Comparison of ENCODE assay signal across 9 mouse cellular contexts in genomic region chr7:16695025-16695424, GRCm38 (mm10). TPM values are rescaled to one million over a fixed set of nuclear protein-coding genes. Genes with fewer than 3 reads are reported as not detected.
DNase-seq lines count a peak whose midpoint lies in the region; ATAC-seq and TF ChIP-seq lines count a peak whose summit lies in the region.
"Had no signal": no experiment of that assay in that cellular context is flagged by ENCODE, and none has a peak within 500 bp of the region (broad histone marks: within the 10 kb centered on the region; RNA-seq: fewer than 3 reads in every experiment).

No protein-coding gene starts in this region.

- no peaks in the 10 kb centered on the region for H3K27me3 ChIP-seq in midbrain, postnatal 0 days (ENCODE audit: insufficient read depth, low read length)
- H3K27me3 ChIP-seq in midbrain, embryonic 15.5 days (replicated peaks): no peaks in the 10 kb centered on the region
- H3K27me3 ChIP-seq in kidney, postnatal 0 days (ENCODE audit: insufficient read depth, low read length): no peaks in the 10 kb centered on the region
- H3K27me3 ChIP-seq: limb, embryonic 15.5 days had no signal

- H3K9me3 ChIP-seq in midbrain, postnatal 0 days (ENCODE audit: low read length): no peaks in the 10 kb centered on the region
- H3K9me3 ChIP-seq in midbrain, embryonic 15.5 days: no peaks in the 10 kb centered on the region
- no peaks in the 10 kb centered on the region for H3K9me3 ChIP-seq in kidney, postnatal 0 days (replicated peaks; ENCODE audit: low read length)
- H3K9me3 ChIP-seq: limb, embryonic 15.5 days had no signal

- ATAC-seq in midbrain, postnatal 0 days (ENCODE audit: low FRiP score): no peak
- ATAC-seq in midbrain, embryonic 15.5 days (replicated peaks): no peak
- peak; percentile 77 for ATAC-seq in activated CD4-positive, CD25-positive, alpha-beta regulatory T cell, adult 4 months
- no peak for ATAC-seq in kidney, postnatal 0 days (replicated peaks; ENCODE audit: low FRiP score, low read depth)
- no peak for ATAC-seq in monocyte, adult 5-6 weeks (replicated peaks; ENCODE audit: insufficient number of reproducible peaks, low FRiP score, low TSS enrichment, poor library complexity, severe bottlenecking)

- WGBS in midbrain, postnatal 0 days: 33% methylated on average over 3 of the region's 3 CpGs
- 38% methylated on average over 3 of the region's 3 CpGs for WGBS in midbrain, embryonic 15.5 days
- WGBS in kidney, postnatal 0 days: 37% methylated on average over 3 of the region's 3 CpGs

- no peaks in the 10 kb centered on the region for H3K36me3 ChIP-seq in midbrain, postnatal 0 days (ENCODE audit: insufficient read depth, low read length)
- H3K36me3 ChIP-seq in midbrain, embryonic 15.5 days (replicated peaks): no peaks in the 10 kb centered on the region
- no peaks in the 10 kb centered on the region for H3K36me3 ChIP-seq in kidney, postnatal 0 days (ENCODE audit: insufficient read depth, low read length)
- H3K36me3 ChIP-seq: limb, embryonic 15.5 days had no signal

- no peak overlapping the region for H3K4me2 ChIP-seq in midbrain, postnatal 0 days (ENCODE audit: low read depth, low read length, poor library complexity, severe bottlenecking)
- no peak overlapping the region for H3K4me2 ChIP-seq in midbrain, embryonic 15.5 days
- no peak overlapping the region for H3K4me2 ChIP-seq in kidney, postnatal 0 days (ENCODE audit: low read length)
- H3K4me2 ChIP-seq: limb, embryonic 15.5 days had no signal

- no peak overlapping the region for H3K9ac ChIP-seq in midbrain, postnatal 0 days (replicated peaks; ENCODE audit: low read length, poor library complexity, severe bottlenecking)
- no peak overlapping the region for H3K9ac ChIP-seq in midbrain, embryonic 15.5 days
- H3K9ac ChIP-seq in kidney, postnatal 0 days (ENCODE audit: low read depth, low read length): no peak overlapping the region
- H3K9ac ChIP-seq: limb, embryonic 15.5 days had no signal

- DNase-seq in gastrocnemius, adult 18-20 months (ENCODE audit: low spot score): peak; percentile 34
- DNase-seq in gastrocnemius, postnatal 25 days: no peak
- DNase-seq in midbrain, postnatal 0 days (ENCODE audit: low spot score): peak; percentile 41
- DNase-seq in kidney, postnatal 0 days (ENCODE audit: low spot score): peak; percentile 35
- peak; percentile 80 for DNase-seq in thymus, postnatal 14 days

- no peaks in the 10 kb centered on the region for H3K4me1 ChIP-seq in midbrain, postnatal 0 days (ENCODE audit: insufficient read depth, low read length)
- no peaks in the 10 kb centered on the region for H3K4me1 ChIP-seq in midbrain, embryonic 15.5 days
- H3K4me1 ChIP-seq in kidney, postnatal 0 days (replicated peaks; ENCODE audit: insufficient read depth, low read length): no peaks in the 10 kb centered on the region
- H3K4me1 ChIP-seq: limb, embryonic 15.5 days had no signal

- H3K4me3 ChIP-seq in midbrain, postnatal 0 days (ENCODE audit: low read depth, low read length): no peak overlapping the region
- H3K4me3 ChIP-seq in midbrain, embryonic 15.5 days: no peak overlapping the region
- no peak overlapping the region for H3K4me3 ChIP-seq in kidney, postnatal 0 days (replicated peaks; ENCODE audit: low read depth, low read length)
- H3K4me3 ChIP-seq: limb, embryonic 15.5 days had no signal

- no peak overlapping the region for H3K27ac ChIP-seq in midbrain, postnatal 0 days (ENCODE audit: low read depth, low read length)
- H3K27ac ChIP-seq in midbrain, embryonic 15.5 days: no peak overlapping the region
- no peak overlapping the region for H3K27ac ChIP-seq in kidney, postnatal 0 days
- H3K27ac ChIP-seq: limb, embryonic 15.5 days had no signal

- TF ChIP-seq CTCF in midbrain, postnatal 0 days (IDR thresholded peaks at IDR 0.05): peak; percentile 64
- TF ChIP-seq CTCF in kidney, postnatal 0 days (IDR thresholded peaks at IDR 0.05; ENCODE audit: low read depth): peak; percentile 63

RNA-seq across cellular contexts. Expression of gene Ceacam15, which starts 19.5 kb away (rescaled TPM):
- not detected for total RNA-seq in gastrocnemius, adult 18-20 months (2021)
- not detected for total RNA-seq in gastrocnemius, postnatal 25 days (2021)
- total RNA-seq in midbrain, postnatal 0 days (2014; rRNA removed): not detected in 2 replicates
- not detected in 2 replicates for polyA plus RNA-seq in midbrain, postnatal 0 days (2015; fragmentation: Nextera tagmentation; extraction: Ambion mirVana)
- not detected in 2 replicates for polyA plus RNA-seq in midbrain, embryonic 15.5 days (2015; fragmentation: Nextera tagmentation; extraction: Ambion mirVana)
- under 1 TPM in 1 of 2 experiments, not detected in 1; 0.32 TPM for polyA plus RNA-seq in activated CD4-positive, CD25-positive, alpha-beta regulatory T cell, adult 4 months (2017; shearing (Covaris generic))
- polyA plus RNA-seq in kidney, postnatal 0 days (2015; fragmentation: Nextera tagmentation; extraction: Ambion mirVana): not detected in 2 replicates
- not detected in 3 replicates for total RNA-seq in monocyte, adult 5-6 weeks (2017)
- polyA plus RNA-seq: limb, embryonic 15.5 days had no signal

RNA-seq across cellular contexts. Expression of gene Ceacam9, which starts 26.7 kb away (rescaled TPM):
- total RNA-seq in gastrocnemius, adult 18-20 months (2021): not detected
- total RNA-seq in gastrocnemius, postnatal 25 days (2021): not detected
- total RNA-seq in midbrain, postnatal 0 days (2014; rRNA removed): not detected in 2 replicates
- polyA plus RNA-seq in midbrain, postnatal 0 days (2015; fragmentation: Nextera tagmentation; extraction: Ambion mirVana): 0.21 and 0.39 TPM in 2 replicates
- 0.17 and 0.19 TPM in 2 replicates for polyA plus RNA-seq in midbrain, embryonic 15.5 days (2015; fragmentation: Nextera tagmentation; extraction: Ambion mirVana)
- not detected for polyA plus RNA-seq in activated CD4-positive, CD25-positive, alpha-beta regulatory T cell, adult 4 months (2017; shearing (Covaris generic))
- not detected in 2 replicates for polyA plus RNA-seq in kidney, postnatal 0 days (2015; fragmentation: Nextera tagmentation; extraction: Ambion mirVana)
- not detected in 3 replicates for total RNA-seq in monocyte, adult 5-6 weeks (2017)
- polyA plus RNA-seq: limb, embryonic 15.5 days had no signal

RNA-seq across cellular contexts. Expression of gene Ap2s1, which starts 43.2 kb away (rescaled TPM):
- 10 to 100 TPM; 44.5 to 46.8 TPM for total RNA-seq in gastrocnemius, adult 18-20 months (2021)
- total RNA-seq in gastrocnemius, postnatal 25 days (2021): 10 to 100 TPM; 52.5 to 56.7 TPM
- total RNA-seq in midbrain, postnatal 0 days (2014; rRNA removed): 516 and 573 TPM in 2 replicates
- polyA plus RNA-seq in midbrain, postnatal 0 days (2015; fragmentation: Nextera tagmentation; extraction: Ambion mirVana): 556 and 589 TPM in 2 replicates
- polyA plus RNA-seq in midbrain, embryonic 15.5 days (2015; fragmentation: Nextera tagmentation; extraction: Ambion mirVana): 452 and 465 TPM in 2 replicates
- 100 to 1,000 TPM; 101 to 111 TPM for polyA plus RNA-seq in activated CD4-positive, CD25-positive, alpha-beta regulatory T cell, adult 4 months (2017; shearing (Covaris generic))
- polyA plus RNA-seq in kidney, postnatal 0 days (2015; fragmentation: Nextera tagmentation; extraction: Ambion mirVana): 262 and 263 TPM in 2 replicates
- total RNA-seq in monocyte, adult 5-6 weeks (2017): 59.7 to 77.7 TPM (median 69.6 TPM) in 3 replicates
